Mouse (Mus musculus) CH12.LX (cell line): Measurements from ENCODE around the gene Pkmyt1.

Experiments
- CTCF ChIP-seq, 2 experiments: IDR thresholded peaks in 1 of 2; conservative IDR thresholded peaks in 1 of 2; 2 replicates each; pipeline ENCODE4 v1.5.1; 2011 to 2012; ENCODE audit warnings: low read depth in 2 of 2, low read length in 2 of 2, improper control_type of control experiment in 1 of 2, inconsistent platforms in 1 of 2, mild to moderate bottlenecking in 1 of 2, moderate library complexity in 1 of 2
- E2F4 ChIP-seq: IDR thresholded peaks from 2 replicates; pipeline ENCODE4 v1.6.1; 2011; ENCODE audit warnings: low read depth, low read length, improper control_type of control experiment; ENCODE audit not compliant: insufficient replicate concordance
- HCFC1 ChIP-seq: IDR thresholded peaks from 2 replicates; pipeline ENCODE4 v1.6.1; 2012; ENCODE audit warnings: low read depth, mild to moderate bottlenecking, inconsistent platforms, low read length, improper control_type of control experiment
- POLR2A ChIP-seq: IDR thresholded peaks from 2 replicates; pipeline ENCODE4 v1.6.1; 2011; ENCODE audit warnings: low read depth, mild to moderate bottlenecking, improper control_type of control experiment, low read length
- SIN3A ChIP-seq: IDR thresholded peaks from 2 replicates; pipeline ENCODE4 v1.6.1; 2012; ENCODE audit warnings: low read length, improper control_type of control experiment, inconsistent platforms
- TCF12 ChIP-seq: IDR thresholded peaks from 2 replicates; pipeline ENCODE4 v1.6.1; 2014; ENCODE audit warnings: low read depth, mild to moderate bottlenecking, inconsistent platforms, low read length, improper control_type of control experiment

- TF ChIP-seq CTCF (conservative IDR thresholded peaks at IDR 0.05 in 1 of 2, IDR thresholded peaks at IDR 0.05 in 1 of 2; ENCODE audit: low read depth in 2 of 2, low read length in 2 of 2), result no peak
- no peak for TF ChIP-seq POLR2A
- TF ChIP-seq TCF12, result no peak
- no peak for TF ChIP-seq HCFC1
- TF ChIP-seq SIN3A, result no peak
- no peak for TF ChIP-seq E2F4
Observed at GRCm38 (mm10) chr17:23741359-23742209, 15.4 kb downstream of the Pkmyt1 start.
